Mouse (Mus musculus): ENCODE results near the gene Pdcd6. TPM values are rescaled to one million over a fixed set of nuclear protein-coding genes. Genes with fewer than 3 reads are reported as not detected.
A peak's percentile ranks its signal among the peaks of the same experiment; 100 is the strongest.

Pdcd6 gene
- polyA plus RNA-seq, 1 experiment from 2014 or later = 126 TPM

DNA sequence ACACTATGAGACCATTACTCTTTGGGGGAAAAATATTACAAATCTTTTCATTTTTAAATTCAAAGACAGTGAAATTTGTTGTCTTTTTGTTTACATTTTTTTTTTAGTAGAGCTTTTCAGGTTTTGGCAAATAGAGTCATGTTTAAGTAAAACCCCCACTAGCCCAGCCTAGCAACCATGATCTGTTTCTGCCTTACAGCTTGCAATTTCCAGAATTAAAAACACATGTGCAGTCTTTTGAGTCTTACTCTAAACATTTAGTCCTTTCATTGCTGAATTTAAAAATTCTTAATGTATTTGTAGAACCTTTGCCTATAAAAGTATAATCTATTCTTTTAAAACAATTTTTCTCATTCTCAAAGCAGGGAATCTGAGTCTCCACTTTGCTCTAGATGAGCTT, 11.9 kb upstream of the Pdcd6 start:
- 0 out of 2 replicates have a peak, but pooled peaks cover 4% of the 10 kb centered on the region for H3K36me3 ChIP-seq (ENCODE audit: control insufficient read depth, insufficient read depth, low read length)
- H3K4me3 ChIP-seq (ENCODE audit: low read depth, low read length) = no peak overlapping the region
- no peaks in the 10 kb centered on the region for H3K9me3 ChIP-seq (ENCODE audit: control insufficient read depth, low read length)
- H3K4me1 ChIP-seq (replicated peaks; ENCODE audit: control insufficient read depth, insufficient read depth, low read length) = no peaks in the 10 kb centered on the region
- no peak overlapping the region for H3K9ac ChIP-seq (ENCODE audit: low read depth, low read length)
- ATAC-seq (ENCODE audit: low FRiP score) (no peak), DNase-seq (ENCODE audit: low spot score) (no peak)
- H3K27ac ChIP-seq (ENCODE audit: low read depth, low read length) = no peak overlapping the region
- no peaks in the 10 kb centered on the region for H3K27me3 ChIP-seq (ENCODE audit: control insufficient read depth, insufficient read depth, low read length)
- H3K4me2 ChIP-seq (replicated peaks; ENCODE audit: low read depth, low read length) = no peak overlapping the region

DNA sequence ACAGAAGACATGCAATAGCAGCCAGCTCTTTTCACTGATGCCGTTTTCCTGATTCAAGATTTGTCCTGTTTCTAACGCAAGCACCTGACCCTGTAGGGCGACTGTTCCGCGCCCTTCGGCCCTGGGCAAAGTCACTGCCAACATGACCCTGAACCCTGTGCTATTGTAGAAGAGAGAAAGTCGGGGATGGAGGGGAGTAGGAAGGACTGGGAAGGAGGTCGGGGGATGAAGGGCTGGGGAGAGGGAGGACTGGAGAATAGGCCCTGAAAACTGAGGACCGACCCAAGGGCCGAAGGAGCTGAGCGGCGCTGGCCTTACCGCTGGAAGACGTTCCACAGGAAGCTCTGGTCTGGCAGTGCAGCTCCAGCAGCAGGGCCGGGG, 601 bp downstream of the Pdcd6 start:
- peak overlapping the region; percentile 71 for H3K4me2 ChIP-seq (replicated peaks; ENCODE audit: low read depth, low read length)
- DNase-seq (ENCODE audit: low spot score) = no peak
- 2% methylated on average over 15 of the region's 15 CpGs for WGBS

DNA sequence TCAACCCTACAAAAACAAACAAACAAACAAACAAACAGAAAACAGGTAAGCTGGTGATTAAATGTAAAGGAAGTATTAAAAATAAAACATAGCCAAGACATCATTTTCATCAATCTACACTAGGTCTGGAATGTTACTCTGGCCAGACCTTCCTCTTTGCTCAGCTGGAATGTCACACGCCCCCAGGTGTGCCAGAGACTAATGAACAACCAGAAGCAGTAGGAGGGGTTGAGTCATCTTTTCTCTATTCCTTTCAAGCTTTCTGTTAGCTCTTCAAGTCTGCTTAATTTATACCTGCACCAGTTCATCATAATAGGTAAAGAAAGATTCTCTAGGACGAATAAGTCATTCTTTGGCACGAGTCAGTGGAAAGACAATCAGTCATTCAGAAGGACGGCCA, 994 bp downstream of the Pdcd6 start:
- H3K9me3 ChIP-seq (ENCODE audit: control insufficient read depth, low read length) = no peaks in the 10 kb centered on the region
- H3K4me2 ChIP-seq (replicated peaks; ENCODE audit: low read depth, low read length) = peak overlapping the region; percentile 71
- H3K27me3 ChIP-seq (ENCODE audit: control insufficient read depth, insufficient read depth, low read length) = no peaks in the 10 kb centered on the region
- H3K36me3 ChIP-seq (ENCODE audit: control insufficient read depth, insufficient read depth, low read length) = 0 out of 2 replicates have a peak, but pooled peaks cover 5% of the 10 kb centered on the region
- no peak for DNase-seq (ENCODE audit: low spot score)
- H3K27ac ChIP-seq (ENCODE audit: low read depth, low read length) = no peak overlapping the region
- H3K4me1 ChIP-seq (replicated peaks; ENCODE audit: control insufficient read depth, insufficient read depth, low read length) = no peaks in the 10 kb centered on the region; the same call in 1 of the 2 replicates
- peak overlapping the region; percentile 83 for H3K9ac ChIP-seq (ENCODE audit: low read depth, low read length)
- no peak for ATAC-seq (ENCODE audit: low FRiP score)
- 25% methylated on average over 4 of the region's 4 CpGs for whole genome bisulfite sequencing
- peak overlapping the region; percentile 83 for H3K4me3 ChIP-seq (ENCODE audit: low read depth, low read length)

More for the DNA sequence above, 601 bp downstream of the Pdcd6 start:
- Histone ChIP-seq H3K27ac (ENCODE audit: low read depth, low read length) (peak overlapping the region; percentile 56), H3K27me3 (ENCODE audit: control insufficient read depth, insufficient read depth, low read length) (no peaks in the 10 kb centered on the region), H3K9me3 (ENCODE audit: control insufficient read depth, low read length) (no peaks in the 10 kb centered on the region), H3K4me1 (replicated peaks; ENCODE audit: control insufficient read depth, insufficient read depth, low read length) (no peaks in the 10 kb centered on the region; the same call in 1 of the 2 replicates), H3K4me3 (ENCODE audit: low read depth, low read length) (peak overlapping the region; percentile 83), H3K9ac (ENCODE audit: low read depth, low read length) (peak overlapping the region; percentile 83), H3K36me3 (ENCODE audit: control insufficient read depth, insufficient read depth, low read length) (peaks cover 6% of the 10 kb centered on the region; the same call in 1 of the 2 replicates)
- ATAC-seq (ENCODE audit: low FRiP score) = no peak

DNA sequence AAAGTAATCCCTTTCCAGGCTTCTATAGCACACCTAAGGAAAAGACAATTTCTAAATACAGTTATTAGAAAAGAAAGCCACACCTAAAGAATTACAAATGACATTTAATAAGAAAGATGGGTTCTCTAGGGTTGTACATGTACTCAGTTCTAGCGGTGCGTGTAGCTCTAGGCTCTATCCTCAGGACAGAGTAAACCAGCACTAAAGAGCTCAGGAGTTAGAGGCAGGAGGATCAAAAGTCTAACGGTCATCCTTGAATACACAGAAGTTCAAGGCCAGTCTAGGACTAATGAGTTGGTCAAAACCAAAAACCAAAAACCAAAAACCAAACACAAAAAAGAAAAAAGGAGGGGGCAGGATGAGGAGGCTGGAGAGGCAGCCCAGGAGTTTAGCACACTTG, 2.8 kb downstream of the Pdcd6 start:
- Histone ChIP-seq H3K36me3 (ENCODE audit: control insufficient read depth, insufficient read depth, low read length) (no peaks in the 10 kb centered on the region), H3K27ac (ENCODE audit: low read depth, low read length) (no peak overlapping the region), H3K9me3 (ENCODE audit: control insufficient read depth, low read length) (no peaks in the 10 kb centered on the region), H3K4me1 (replicated peaks; ENCODE audit: control insufficient read depth, insufficient read depth, low read length) (no peaks in the 10 kb centered on the region; the same call in 1 of the 2 replicates), H3K9ac (ENCODE audit: low read depth, low read length) (no peak overlapping the region), H3K27me3 (ENCODE audit: control insufficient read depth, insufficient read depth, low read length) (no peaks in the 10 kb centered on the region), H3K4me3 (ENCODE audit: low read depth, low read length) (no peak overlapping the region), H3K4me2 (replicated peaks; ENCODE audit: low read depth, low read length) (no peak overlapping the region)
- no peak for ATAC-seq (ENCODE audit: low FRiP score)
- no peak for DNase-seq (ENCODE audit: low spot score)
- 95% methylated on average over 3 of the region's 3 CpGs for WGBS

DNA sequence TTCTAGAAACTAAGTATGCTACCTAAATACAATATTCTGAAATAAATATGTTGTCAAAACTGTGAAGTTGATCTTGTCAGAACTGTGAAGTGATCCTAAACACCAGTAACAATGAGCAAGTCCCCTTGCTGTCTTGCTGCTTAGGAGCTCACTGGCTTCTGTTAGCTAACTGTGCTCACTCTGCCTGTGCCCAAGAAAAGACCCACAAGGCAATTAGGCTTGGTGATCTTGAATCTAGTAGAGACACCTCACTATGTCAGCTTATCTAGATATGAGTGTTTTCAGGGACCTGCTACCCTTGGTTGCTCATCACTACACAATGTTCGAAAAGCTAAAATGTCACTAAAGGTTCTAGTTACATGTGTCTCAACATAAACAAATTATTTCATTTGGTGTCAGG, 11.6 kb downstream of the Pdcd6 start:
- Histone ChIP-seq H3K27me3 (ENCODE audit: control insufficient read depth, insufficient read depth, low read length) (no peaks in the 10 kb centered on the region), H3K9me3 (ENCODE audit: control insufficient read depth, low read length) (no peaks in the 10 kb centered on the region), H3K27ac (ENCODE audit: low read depth, low read length) (no peak overlapping the region), H3K36me3 (ENCODE audit: control insufficient read depth, insufficient read depth, low read length) (0 out of 2 replicates have a peak, but pooled peaks cover 2% of the 10 kb centered on the region), H3K4me2 (replicated peaks; ENCODE audit: low read depth, low read length) (no peak overlapping the region), H3K4me3 (ENCODE audit: low read depth, low read length) (no peak overlapping the region), H3K4me1 (replicated peaks; ENCODE audit: control insufficient read depth, insufficient read depth, low read length) (no peaks in the 10 kb centered on the region), H3K9ac (ENCODE audit: low read depth, low read length) (no peak overlapping the region)
- ATAC-seq (ENCODE audit: low FRiP score) (no peak), DNase-seq (ENCODE audit: low spot score) (no peak)
- WGBS = 93% methylated on average over 1 of the region's 1 CpGs

DNA sequence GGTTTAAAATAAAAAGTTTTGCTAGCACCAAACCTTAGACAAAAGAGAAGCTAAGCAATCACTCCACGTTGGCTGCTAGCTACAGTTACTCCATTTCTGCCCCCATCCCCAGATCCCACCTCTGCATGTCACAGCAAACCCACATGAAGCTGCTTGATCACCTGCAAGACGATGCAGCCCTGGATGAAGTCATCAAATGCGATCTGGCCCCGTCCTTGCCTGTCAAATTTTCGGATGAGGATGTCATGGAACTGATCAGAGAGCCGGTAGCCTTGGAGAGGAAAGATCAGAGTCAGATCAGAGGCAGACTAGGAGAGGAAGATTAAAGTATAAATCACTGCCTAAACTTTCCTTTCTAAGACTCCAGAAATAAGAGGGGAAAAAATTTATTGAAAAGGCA, 12.0 kb downstream of the Pdcd6 start:
- no peaks in the 10 kb centered on the region for H3K9me3 ChIP-seq (ENCODE audit: control insufficient read depth, low read length)
- no peaks in the 10 kb centered on the region for H3K27me3 ChIP-seq (ENCODE audit: control insufficient read depth, insufficient read depth, low read length)
- DNase-seq (ENCODE audit: low spot score) (no peak), ATAC-seq (ENCODE audit: low FRiP score) (no peak)
- no peak overlapping the region for H3K9ac ChIP-seq (ENCODE audit: low read depth, low read length)
- no peak overlapping the region for H3K4me3 ChIP-seq (ENCODE audit: low read depth, low read length)
- H3K4me2 ChIP-seq (replicated peaks; ENCODE audit: low read depth, low read length) = no peak overlapping the region
- H3K4me1 ChIP-seq (replicated peaks; ENCODE audit: control insufficient read depth, insufficient read depth, low read length) = no peaks in the 10 kb centered on the region
- WGBS = 92% methylated on average over 6 of the region's 6 CpGs
- H3K27ac ChIP-seq (ENCODE audit: low read depth, low read length) = no peak overlapping the region
- 0 out of 2 replicates have a peak, but pooled peaks cover 2% of the 10 kb centered on the region for H3K36me3 ChIP-seq (ENCODE audit: control insufficient read depth, insufficient read depth, low read length)

DNA sequence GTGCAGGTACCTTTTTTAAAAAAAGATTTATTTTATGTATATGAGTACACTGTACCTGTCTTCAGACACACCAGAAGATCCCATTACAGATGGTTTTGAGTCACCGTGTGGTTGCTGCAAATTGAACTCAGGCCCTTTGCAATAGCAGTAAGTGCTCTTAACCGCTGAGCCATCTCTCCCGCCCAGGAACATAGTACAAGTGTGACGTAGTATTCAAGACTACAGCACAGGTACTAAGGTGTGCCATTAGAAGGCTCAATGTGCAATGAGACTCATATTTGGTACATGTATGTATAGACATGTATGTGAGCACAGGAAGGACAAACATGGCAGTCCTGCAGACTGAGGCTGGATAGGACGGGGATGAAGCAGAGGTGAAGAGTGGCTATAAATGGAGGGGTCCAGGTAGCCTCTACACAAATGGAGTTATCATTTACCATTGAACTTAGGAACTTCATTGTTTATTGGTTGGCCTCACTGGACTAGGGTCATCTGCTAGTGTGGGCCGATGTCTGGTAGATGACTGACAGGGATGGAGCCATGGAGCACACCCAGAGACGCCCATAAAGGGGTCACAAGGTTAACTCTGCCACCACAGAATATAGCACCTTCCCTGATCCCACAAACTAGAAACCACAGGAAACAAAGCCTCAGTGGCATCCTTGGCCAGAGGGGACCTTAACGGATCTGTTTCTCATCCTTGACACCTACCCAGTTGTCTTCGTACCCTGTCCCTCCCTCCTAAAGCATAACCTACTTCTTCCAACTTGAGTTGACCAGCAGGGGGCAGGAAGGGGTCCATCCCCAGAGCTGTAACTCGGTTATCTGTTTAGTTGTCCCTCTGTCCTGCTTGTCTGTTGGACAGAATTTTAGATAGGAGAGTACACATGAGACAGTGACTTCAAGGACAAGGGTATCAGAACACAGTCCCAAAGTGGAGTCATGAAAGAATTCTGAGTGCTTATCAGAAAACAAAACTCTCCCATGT, 15.0 kb downstream of the Pdcd6 start:
- Histone ChIP-seq H3K27me3 (ENCODE audit: control insufficient read depth, insufficient read depth, low read length) (no peaks in the 10 kb centered on the region), H3K4me1 (replicated peaks; ENCODE audit: control insufficient read depth, insufficient read depth, low read length) (no peaks in the 10 kb centered on the region), H3K9ac (ENCODE audit: low read depth, low read length) (no peak overlapping the region), H3K4me2 (replicated peaks; ENCODE audit: low read depth, low read length) (no peak overlapping the region), H3K4me3 (ENCODE audit: low read depth, low read length) (no peak overlapping the region), H3K9me3 (ENCODE audit: control insufficient read depth, low read length) (no peaks in the 10 kb centered on the region), H3K36me3 (ENCODE audit: control insufficient read depth, insufficient read depth, low read length) (0 out of 2 replicates have a peak, but pooled peaks cover 2% of the 10 kb centered on the region), H3K27ac (ENCODE audit: low read depth, low read length) (no peak overlapping the region)
- no peak for ATAC-seq (ENCODE audit: low FRiP score)
- WGBS = 87% methylated on average over 10 of the region's 10 CpGs
- no peak for DNase-seq (ENCODE audit: low spot score)

DNA sequence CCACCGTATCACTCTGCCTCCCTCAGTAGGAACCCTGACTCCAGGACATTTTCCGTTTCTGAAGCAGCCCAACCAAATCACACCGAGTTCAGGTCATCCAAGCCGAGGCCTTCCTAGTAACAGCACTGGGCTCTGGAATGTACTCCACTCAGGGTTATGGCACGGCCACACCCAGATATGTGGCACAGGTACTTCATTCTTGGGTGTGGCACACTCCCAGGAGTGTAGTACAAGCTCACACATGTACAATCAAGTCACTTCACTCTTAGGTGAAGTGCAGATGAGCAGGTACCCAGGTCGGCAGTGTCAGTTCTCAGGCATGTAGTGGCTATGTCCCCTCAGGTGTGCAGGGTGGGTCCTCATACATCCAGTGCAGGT, 15.8 kb downstream of the Pdcd6 start:
- ATAC-seq (ENCODE audit: low FRiP score) = peak; percentile 30
- 74% methylated on average over 6 of the region's 6 CpGs for WGBS

More for the DNA sequence above, 15.8 kb downstream of the Pdcd6 start:
- no peak overlapping the region for H3K27ac ChIP-seq (ENCODE audit: low read depth, low read length)
- no peaks in the 10 kb centered on the region for H3K27me3 ChIP-seq (ENCODE audit: control insufficient read depth, insufficient read depth, low read length)
- no peak overlapping the region for H3K4me3 ChIP-seq (ENCODE audit: low read depth, low read length)
- H3K4me1 ChIP-seq (replicated peaks; ENCODE audit: control insufficient read depth, insufficient read depth, low read length) = no peaks in the 10 kb centered on the region
- H3K9ac ChIP-seq (ENCODE audit: low read depth, low read length) = no peak overlapping the region
- no peaks in the 10 kb centered on the region for H3K9me3 ChIP-seq (ENCODE audit: control insufficient read depth, low read length)
- DNase-seq (ENCODE audit: low spot score) = no peak
- 0 out of 2 replicates have a peak, but pooled peaks cover 2% of the 10 kb centered on the region for H3K36me3 ChIP-seq (ENCODE audit: control insufficient read depth, insufficient read depth, low read length)
- no peak overlapping the region for H3K4me2 ChIP-seq (replicated peaks; ENCODE audit: low read depth, low read length)
